Mouse (Mus musculus): ENCODE results near the gene Aadacl4. TPM values are rescaled to one million over a fixed set of nuclear protein-coding genes. Genes with fewer than 3 reads are reported as not detected.
A peak's percentile ranks its signal among the peaks of the same experiment; 100 is the strongest.
"Not testable (repeated sequence)": the region's sequence is repeated elsewhere in the genome, so short reads cannot be mapped to it uniquely, and the experiment has no call there.

The Aadacl4 gene
- polyA plus RNA-seq (2015; fragmentation: Nextera tagmentation; extraction: Ambion mirVana) = not detected in 2 replicates

GRCm38 (mm10) chr4:144613407-144613806 lies at the start of gene Aadacl4:
Gene Aadacl4 (plus strand): TSS chr4:144613707.
- Histone ChIP-seq H3K4me2 (replicated peaks) (no peak within 1 kb of the TSS), H3K27ac (no peak within 1 kb of the TSS), H3K9me3 (peaks cover 43% of the 10 kb centered on the region), H3K4me3 (replicated peaks) (no peak within 1 kb of the TSS), H3K4me1 (replicated peaks) (no peaks in the 10 kb centered on the region), H3K27me3 (no peaks in the 10 kb centered on the region), H3K9ac (replicated peaks) (no peak within 1 kb of the TSS), H3K36me3 (no peaks in the 10 kb centered on the region)
- no peak for ATAC-seq
- 35% methylated on average over 1 of the region's 1 CpGs for WGBS

GRCm38 (mm10) chr4:144565034-144565433 lies 48.5 kb upstream of the Aadacl4 start, which contains the start of gene Gm13124:
Gene Gm13124 (minus strand): TSS chr4:144565134.
- H3K4me1 ChIP-seq (replicated peaks) = no peaks in the 10 kb centered on the region
- ATAC-seq = no peak
- H3K36me3 ChIP-seq = no peaks in the 10 kb centered on the region
- H3K27ac ChIP-seq = no peak within 1 kb of the TSS
- no peak within 1 kb of the TSS for H3K4me2 ChIP-seq (replicated peaks)
- peaks cover 45% of the 10 kb centered on the region for H3K9me3 ChIP-seq
- H3K27me3 ChIP-seq = no peaks in the 10 kb centered on the region
- 89% methylated on average over 1 of the region's 1 CpGs for WGBS
- no peak within 1 kb of the TSS for H3K9ac ChIP-seq (replicated peaks)
- H3K4me3 ChIP-seq (replicated peaks) = no peak within 1 kb of the TSS

- no peak overlapping the region for H3K9ac ChIP-seq (replicated peaks)
- H3K9me3 ChIP-seq = peaks cover 23% of the 10 kb centered on the region
- H3K4me2 ChIP-seq (replicated peaks) = no peak overlapping the region
- no peaks in the 10 kb centered on the region for H3K4me1 ChIP-seq (replicated peaks)
- no peak overlapping the region for H3K4me3 ChIP-seq (replicated peaks)
- H3K36me3 ChIP-seq = no peaks in the 10 kb centered on the region
- H3K27me3 ChIP-seq = no peaks in the 10 kb centered on the region
- no peak overlapping the region for H3K27ac ChIP-seq
- no peak for ATAC-seq
Observed at GRCm38 (mm10) chr4:144567752-144568151, 45.8 kb upstream of the Aadacl4 start.

GRCm38 (mm10) chr4:144586207-144586606 lies 27.3 kb upstream of the Aadacl4 start:
- 0 out of 2 replicates have a peak, but pooled peaks have one; percentile 66 for ATAC-seq
- H3K4me2 ChIP-seq (replicated peaks) = not testable (repeated sequence)

GRCm38 (mm10) chr4:144592790-144593189 lies 20.7 kb upstream of the Aadacl4 start:
- H3K4me1 ChIP-seq (replicated peaks) = no peaks in the 10 kb centered on the region
- H3K9me3 ChIP-seq = peaks cover 40% of the 10 kb centered on the region
- H3K4me2 ChIP-seq (replicated peaks) = no peak overlapping the region
- H3K4me3 ChIP-seq (replicated peaks) = no peak overlapping the region
- no peaks in the 10 kb centered on the region for H3K27me3 ChIP-seq
- H3K36me3 ChIP-seq = no peaks in the 10 kb centered on the region
- no peak overlapping the region for H3K27ac ChIP-seq
- no peak overlapping the region for H3K9ac ChIP-seq (replicated peaks)
- no peak for ATAC-seq

More at GRCm38 (mm10) chr4:144586207-144586606, 27.3 kb upstream of the Aadacl4 start:
- H3K9me3 ChIP-seq = peaks cover 53% of the 10 kb centered on the region
- H3K4me3 ChIP-seq (replicated peaks); H3K27me3 ChIP-seq; H3K27ac ChIP-seq; H3K4me1 ChIP-seq (replicated peaks); H3K36me3 ChIP-seq; H3K9ac ChIP-seq (replicated peaks): not testable (repeated sequence)
- WGBS = 79% methylated on average over 12 of the region's 16 CpGs

GRCm38 (mm10) chr4:144614586-144614985 lies 1.1 kb downstream of the Aadacl4 start:
- H3K4me1 ChIP-seq (replicated peaks) = no peaks in the 10 kb centered on the region
- H3K27me3 ChIP-seq = no peaks in the 10 kb centered on the region
- H3K27ac ChIP-seq = no peak overlapping the region
- no peak overlapping the region for H3K4me2 ChIP-seq (replicated peaks)
- H3K9me3 ChIP-seq = peaks cover 51% of the 10 kb centered on the region
- no peaks in the 10 kb centered on the region for H3K36me3 ChIP-seq
- no peak for ATAC-seq
- 65% methylated on average over 1 of the region's 1 CpGs for WGBS
- H3K4me3 ChIP-seq (replicated peaks) = no peak overlapping the region
- H3K9ac ChIP-seq (replicated peaks) = no peak overlapping the region

- ATAC-seq = no peak
- H3K9ac ChIP-seq (replicated peaks) = no peak overlapping the region
- peaks cover 38% of the 10 kb centered on the region for H3K9me3 ChIP-seq
- no peak overlapping the region for H3K4me2 ChIP-seq (replicated peaks)
- no peak overlapping the region for H3K27ac ChIP-seq
- no peaks in the 10 kb centered on the region for H3K4me1 ChIP-seq (replicated peaks)
- no peak overlapping the region for H3K4me3 ChIP-seq (replicated peaks)
- H3K36me3 ChIP-seq = no peaks in the 10 kb centered on the region
- H3K27me3 ChIP-seq = no peaks in the 10 kb centered on the region
Observed at GRCm38 (mm10) chr4:144638263-144638662, 24.8 kb downstream of the Aadacl4 start.

Other genes with a start within 250 kb of the Aadacl4 start
- not detected in 2 replicates for gene Pramef20, start 235.8 kb upstream of the Aadacl4 start, polyA plus RNA-seq (2015; fragmentation: Nextera tagmentation; extraction: Ambion mirVana)
- gene Pramef12, start 205.2 kb upstream of the Aadacl4 start, polyA plus RNA-seq (2015; fragmentation: Nextera tagmentation; extraction: Ambion mirVana) = 0.09 TPM in 1 of 2 replicates, not detected in the other
- not detected in 2 replicates for gene 1700012P22Rik, start 174.9 kb upstream of the Aadacl4 start, polyA plus RNA-seq (2015; fragmentation: Nextera tagmentation; extraction: Ambion mirVana)
- gene Gm9944, start 160.4 kb upstream of the Aadacl4 start, polyA plus RNA-seq (2015; fragmentation: Nextera tagmentation; extraction: Ambion mirVana) = not detected in 2 replicates
- gene Aadacl3, start 150.0 kb upstream of the Aadacl4 start, polyA plus RNA-seq (2015; fragmentation: Nextera tagmentation; extraction: Ambion mirVana) = not detected in 2 replicates
- not detected in 2 replicates for gene 9430007A20Rik, start 93.9 kb upstream of the Aadacl4 start, polyA plus RNA-seq (2015; fragmentation: Nextera tagmentation; extraction: Ambion mirVana)
- gene Gm13124, start 48.6 kb upstream of the Aadacl4 start, polyA plus RNA-seq (2015; fragmentation: Nextera tagmentation; extraction: Ambion mirVana) = not detected in 2 replicates
- not detected in 2 replicates for gene Gm436, start 72.7 kb downstream of the Aadacl4 start, polyA plus RNA-seq (2015; fragmentation: Nextera tagmentation; extraction: Ambion mirVana)
- gene Gm13178, start 107.7 kb downstream of the Aadacl4 start, polyA plus RNA-seq (2015; fragmentation: Nextera tagmentation; extraction: Ambion mirVana) = not detected in 2 replicates
- gene Gm438, start 172.9 kb downstream of the Aadacl4 start, polyA plus RNA-seq (2015; fragmentation: Nextera tagmentation; extraction: Ambion mirVana) = not detected in 2 replicates